Mouse (Mus musculus) heart, embryonic 13.5 days (tissue): ENCODE results near the gene Slirp. TPM values are rescaled to one million over a fixed set of nuclear protein-coding genes. Genes with fewer than 3 reads are reported as not detected.
A peak's percentile ranks its signal among the peaks of the same experiment; 100 is the strongest.

ENCODE experiments used
- ATAC-seq: fragments of 200-750 bp; cut with Nextera tagmentation; 2 replicates; pipeline ENCODE4 v1.8.0; 2017; ENCODE audit warnings: moderate TSS enrichment; ENCODE audit not compliant: insufficient number of reproducible peaks, low FRiP score, low TSS enrichment; ENCODE audit errors: extremely low read depth
- H3K27ac ChIP-seq: fragments of 300-500 bp; sonication (generic); replicated peaks from 2 replicates; pipeline ENCODE4 v1.5.1; 2015; ENCODE audit warnings: moderate library complexity, mild to moderate bottlenecking, inconsistent platforms
- H3K27me3 ChIP-seq: fragments of 300-500 bp; sonication (generic); replicated peaks from 2 replicates; pipeline ENCODE4 v1.6.1; 2015; ENCODE audit warnings: mild to moderate bottlenecking, inconsistent platforms
- H3K36me3 ChIP-seq: fragments of 300-500 bp; sonication (generic); 2 replicates; pipeline ENCODE4 v1.6.1; 2015; ENCODE audit warnings: mild to moderate bottlenecking, inconsistent platforms
- H3K4me1 ChIP-seq: fragments of 300-500 bp; sonication (generic); 2 replicates; pipeline ENCODE4 v1.6.1; 2015; ENCODE audit warnings: inconsistent platforms
- H3K4me2 ChIP-seq: fragments of 300-500 bp; sonication (generic); 2 replicates; pipeline ENCODE4 v1.6.1; 2015; ENCODE audit warnings: inconsistent platforms, mild to moderate bottlenecking, moderate library complexity
- H3K4me3 ChIP-seq: fragments of 300-500 bp; sonication (generic); 2 replicates; pipeline ENCODE4 v1.5.1; 2015; ENCODE audit warnings: moderate library complexity, mild to moderate bottlenecking, inconsistent platforms
- H3K9ac ChIP-seq: fragments of 300-500 bp; sonication (generic); 2 replicates; pipeline ENCODE4 v1.6.1; 2015; ENCODE audit warnings: inconsistent platforms, mild to moderate bottlenecking, moderate library complexity
- H3K9me3 ChIP-seq: fragments of 300-500 bp; sonication (generic); 2 replicates; pipeline ENCODE4 v1.6.1; 2016; ENCODE audit warnings: inconsistent platforms
- WGBS: fragments of 180-500 bp; shearing (Covaris S2); methylation state at CpG from one replicate; pipeline ENCODE4 v1.1.7; 2015; ENCODE audit warnings: mixed read lengths; 5-methylcytosine and 5-hydroxymethylcytosine counted together
- polyA plus RNA-seq: library from polyadenylated mRNA; unstranded; fragments of >200 nt; fragmentation: Nextera tagmentation; extraction: Ambion mirVana; gene quantifications from 2 replicates; pipeline ENCODE4 v1.2.1, GENCODE M21; 2015

Slirp gene
- polyA plus RNA-seq = 269 and 303 TPM in 2 replicates

DNA sequence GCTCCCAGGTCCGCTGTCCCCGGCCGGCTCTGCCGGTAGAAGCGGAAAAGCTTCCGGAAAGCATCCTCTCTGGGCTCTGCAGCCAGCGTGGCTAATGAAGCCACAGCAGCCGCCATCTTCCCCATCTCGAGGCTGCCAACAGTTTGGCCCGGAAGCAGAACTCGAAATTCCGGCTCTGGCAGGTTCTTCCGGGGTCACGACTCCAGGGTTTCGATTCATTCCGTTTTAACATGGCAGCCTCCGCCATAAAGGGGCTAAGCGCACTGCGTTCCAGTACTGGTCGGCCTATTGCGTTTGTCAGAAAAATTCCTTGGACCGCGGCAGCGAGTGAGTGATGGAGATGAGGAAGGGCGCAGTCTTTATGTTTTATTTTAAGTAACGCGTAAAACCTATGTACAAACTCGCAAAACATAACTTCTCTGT is at the start of gene Slirp, which contains the start of gene Alkbh1:
Gene Slirp, plus strand, starts transcription at position 197 of the 423 bp plus-strand sequence.
Gene Alkbh1, minus strand, starts transcription at position 318 of the 423 bp plus-strand sequence.
- Histone ChIP-seq H3K27ac (peak within 1 kb of the TSS; percentile 86), H3K36me3 (peaks cover 57% of the 10 kb centered on the region), H3K4me1 (peaks cover 24% of the 10 kb centered on the region), H3K27me3 (no peaks in the 10 kb centered on the region), H3K4me2 (peak within 1 kb of the TSS; percentile 91), H3K9ac (peak within 1 kb of the TSS; percentile 95), H3K9me3 (no peaks in the 10 kb centered on the region), H3K4me3 (peak within 1 kb of the TSS; percentile 90)
- under 1% methylated on average over 28 of the region's 28 CpGs for WGBS
- peak; percentile 63; the same call in 1 of the 2 replicates for ATAC-seq

DNA sequence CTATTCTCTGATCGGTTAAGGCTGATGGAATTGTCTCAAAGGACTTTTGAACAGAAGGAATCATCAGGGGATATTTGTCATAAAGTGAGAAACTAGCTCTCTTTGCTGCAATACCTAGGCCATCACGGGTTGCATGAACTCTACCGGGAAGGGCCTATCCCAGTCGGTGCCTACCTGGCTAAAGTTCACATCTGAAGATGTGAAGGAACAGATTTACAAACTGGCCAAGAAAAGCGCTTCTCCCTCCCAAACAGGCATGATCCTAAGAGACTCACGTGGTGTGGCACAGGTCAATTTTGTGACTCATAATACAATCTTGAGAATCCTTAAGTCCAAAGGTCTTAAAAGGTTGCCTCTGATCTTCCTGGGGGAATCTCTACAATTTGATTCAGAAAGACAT is 49.4 kb upstream of the Slirp start:
- Histone ChIP-seq H3K4me1 (no peaks in the 10 kb centered on the region), H3K9ac (no peak overlapping the region), H3K4me3 (no peak overlapping the region), H3K9me3 (no peaks in the 10 kb centered on the region), H3K4me2 (no peak overlapping the region), H3K27me3 (no peaks in the 10 kb centered on the region), H3K36me3 (no peaks in the 10 kb centered on the region), H3K27ac (no peak overlapping the region)
- WGBS = 87% methylated on average over 6 of the region's 6 CpGs
- ATAC-seq = no peak

DNA sequence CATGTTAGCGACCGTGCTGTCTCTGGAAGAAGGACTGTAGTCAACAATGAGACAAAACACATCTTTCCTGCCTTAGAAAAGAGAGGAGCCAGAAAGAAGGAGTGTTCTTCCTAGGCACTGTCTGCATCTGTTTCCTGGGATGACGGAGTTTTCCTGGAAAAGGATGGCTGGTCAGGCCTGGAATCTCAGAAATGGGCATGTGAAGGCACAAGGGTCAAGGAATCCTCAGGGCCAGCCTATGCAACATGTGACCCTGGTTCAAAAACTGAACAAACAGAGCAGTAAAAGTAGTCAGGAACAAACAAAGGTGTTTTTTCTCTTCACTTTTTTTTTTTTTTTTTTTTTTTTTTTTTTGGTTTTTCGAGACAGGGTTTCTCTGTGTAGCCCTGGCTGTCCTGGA is 46.6 kb upstream of the Slirp start:
- WGBS = 79% methylated on average over 4 of the region's 4 CpGs
- no peak for ATAC-seq

DNA sequence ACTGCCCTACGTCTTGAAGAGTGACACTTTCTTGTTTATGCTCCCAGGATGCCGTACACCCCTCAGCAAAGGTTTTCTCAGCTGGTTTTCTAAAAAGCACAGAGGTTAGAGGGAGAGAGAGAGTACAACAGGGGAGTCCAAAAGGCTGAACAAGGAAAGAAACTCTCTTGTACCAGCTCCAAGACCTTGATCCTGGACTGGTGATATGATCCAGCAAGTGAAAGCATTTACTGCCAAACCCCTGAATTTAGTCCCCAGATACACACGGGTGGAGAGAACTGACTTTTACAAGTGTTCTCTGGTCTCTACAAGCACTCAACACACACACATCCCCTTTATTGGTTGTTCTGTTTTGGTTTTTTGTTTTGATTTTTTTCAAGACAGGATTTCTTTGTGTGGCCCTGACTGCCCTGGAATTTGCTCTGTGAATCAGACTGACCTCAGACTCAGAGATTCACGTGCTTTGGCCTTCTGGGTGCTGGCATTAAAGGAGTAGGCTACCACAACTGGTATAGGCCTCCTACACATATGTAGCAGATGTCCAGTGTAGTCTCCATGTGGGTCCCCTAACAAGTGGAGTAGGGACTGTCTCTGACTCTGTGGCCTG is 45.8 kb upstream of the Slirp start:
- no peak overlapping the region for H3K9ac ChIP-seq
- no peak overlapping the region for H3K27ac ChIP-seq
- H3K4me2 ChIP-seq = no peak overlapping the region
- H3K4me3 ChIP-seq = no peak overlapping the region
- no peaks in the 10 kb centered on the region for H3K36me3 ChIP-seq
- H3K9me3 ChIP-seq = no peaks in the 10 kb centered on the region
- no peaks in the 10 kb centered on the region for H3K27me3 ChIP-seq
- WGBS = 65% methylated on average over 4 of the region's 4 CpGs
- no peaks in the 10 kb centered on the region for H3K4me1 ChIP-seq
- no peak for ATAC-seq

More for the DNA sequence above, 46.6 kb upstream of the Slirp start:
- no peak overlapping the region for H3K27ac ChIP-seq
- H3K27me3 ChIP-seq = no peaks in the 10 kb centered on the region
- no peak overlapping the region for H3K9ac ChIP-seq
- no peak overlapping the region for H3K4me2 ChIP-seq
- no peaks in the 10 kb centered on the region for H3K9me3 ChIP-seq
- no peaks in the 10 kb centered on the region for H3K4me1 ChIP-seq
- H3K4me3 ChIP-seq = no peak overlapping the region
- H3K36me3 ChIP-seq = no peaks in the 10 kb centered on the region

DNA sequence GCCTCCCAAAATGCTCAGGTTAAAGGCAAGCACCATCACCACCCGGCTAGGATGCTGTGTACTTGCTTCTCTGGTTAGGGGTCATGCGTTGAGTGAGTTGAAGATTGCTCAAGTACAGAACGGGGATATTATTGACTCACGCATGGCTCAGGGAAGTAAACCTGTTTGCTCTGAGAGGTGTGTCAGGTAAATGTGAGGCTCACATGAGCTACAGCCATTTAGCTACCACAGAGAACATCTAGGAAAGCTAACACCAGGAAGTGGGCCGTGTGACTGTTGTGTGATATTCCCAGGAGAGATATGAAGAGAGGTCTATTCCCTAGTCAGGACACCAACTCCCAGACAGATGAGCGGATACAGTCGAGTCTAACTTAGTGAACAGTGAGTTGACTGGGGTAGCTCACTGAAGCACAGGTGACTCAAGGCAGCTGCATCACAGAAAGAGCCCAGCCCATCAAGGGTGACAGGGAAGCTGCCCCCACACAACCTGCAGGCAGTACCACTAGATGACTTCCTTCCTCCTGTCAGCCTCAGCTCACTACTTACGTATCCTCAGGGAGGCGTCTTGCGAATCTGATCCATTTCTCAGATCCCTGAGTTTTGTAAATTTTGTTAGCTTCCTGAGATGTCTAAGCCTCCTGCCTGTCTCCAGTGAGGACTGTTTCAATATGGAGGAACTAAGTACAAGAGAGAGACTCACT is 44.4 kb upstream of the Slirp start:
- H3K4me3 ChIP-seq = no peak overlapping the region
- no peaks in the 10 kb centered on the region for H3K36me3 ChIP-seq
- H3K27ac ChIP-seq = no peak overlapping the region
- no peak overlapping the region for H3K4me2 ChIP-seq
- no peak overlapping the region for H3K9ac ChIP-seq
- 77% methylated on average over 10 of the region's 10 CpGs for WGBS
- no peaks in the 10 kb centered on the region for H3K27me3 ChIP-seq
- no peak for ATAC-seq
- no peaks in the 10 kb centered on the region for H3K4me1 ChIP-seq
- no peaks in the 10 kb centered on the region for H3K9me3 ChIP-seq

DNA sequence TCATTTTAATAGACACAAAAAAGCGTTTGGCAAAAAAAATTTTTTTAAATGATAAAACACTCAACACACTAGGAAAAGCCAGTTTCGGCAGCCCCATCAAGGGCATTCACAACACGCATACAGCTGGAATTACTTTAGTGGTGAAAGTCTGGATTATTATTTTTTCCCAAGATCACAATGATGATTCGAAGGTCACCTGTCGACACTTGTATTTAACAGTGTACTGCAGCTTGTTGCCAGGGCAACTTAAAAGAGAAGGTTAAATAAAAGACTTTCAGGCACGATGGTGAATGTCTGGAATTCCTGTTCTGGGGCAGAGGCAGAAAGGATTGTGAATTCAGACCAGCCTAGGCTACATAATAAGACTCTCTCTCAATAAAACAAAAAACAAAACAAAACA is 41.8 kb upstream of the Slirp start:
- Histone ChIP-seq H3K27me3 (no peaks in the 10 kb centered on the region), H3K4me3 (no peak overlapping the region), H3K4me1 (no peaks in the 10 kb centered on the region), H3K4me2 (no peak overlapping the region), H3K27ac (no peak overlapping the region), H3K9ac (no peak overlapping the region), H3K36me3 (no peaks in the 10 kb centered on the region), H3K9me3 (no peaks in the 10 kb centered on the region)
- no peak for ATAC-seq
- 47% methylated on average over 6 of the region's 6 CpGs for WGBS

DNA sequence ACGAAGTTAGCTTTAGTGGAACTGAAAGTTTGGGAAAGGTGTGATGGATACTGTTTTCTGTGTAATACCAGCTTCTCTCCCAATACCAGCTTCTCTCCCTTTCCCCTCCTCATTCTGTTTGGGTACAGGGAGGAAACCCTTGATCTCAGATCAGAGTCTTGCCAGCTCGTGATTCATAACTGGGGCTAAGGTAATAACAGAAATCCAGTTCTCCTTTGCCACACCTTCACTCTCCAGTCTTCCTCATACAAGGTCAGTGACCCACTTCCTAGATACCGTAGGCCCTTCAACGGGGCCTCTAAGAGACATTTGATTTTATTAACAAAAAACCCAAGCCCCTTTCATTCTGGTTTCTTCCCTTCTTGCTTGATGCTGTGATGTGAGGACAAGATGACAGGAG is 38.5 kb upstream of the Slirp start:
- H3K9me3 ChIP-seq = no peaks in the 10 kb centered on the region
- no peaks in the 10 kb centered on the region for H3K36me3 ChIP-seq
- 79% methylated on average over 4 of the region's 4 CpGs for WGBS
- no peak overlapping the region for H3K4me3 ChIP-seq
- no peak overlapping the region for H3K4me2 ChIP-seq
- H3K4me1 ChIP-seq = peaks cover 12% of the 10 kb centered on the region
- no peak overlapping the region for H3K9ac ChIP-seq
- ATAC-seq = no peak
- no peaks in the 10 kb centered on the region for H3K27me3 ChIP-seq
- no peak overlapping the region for H3K27ac ChIP-seq

DNA sequence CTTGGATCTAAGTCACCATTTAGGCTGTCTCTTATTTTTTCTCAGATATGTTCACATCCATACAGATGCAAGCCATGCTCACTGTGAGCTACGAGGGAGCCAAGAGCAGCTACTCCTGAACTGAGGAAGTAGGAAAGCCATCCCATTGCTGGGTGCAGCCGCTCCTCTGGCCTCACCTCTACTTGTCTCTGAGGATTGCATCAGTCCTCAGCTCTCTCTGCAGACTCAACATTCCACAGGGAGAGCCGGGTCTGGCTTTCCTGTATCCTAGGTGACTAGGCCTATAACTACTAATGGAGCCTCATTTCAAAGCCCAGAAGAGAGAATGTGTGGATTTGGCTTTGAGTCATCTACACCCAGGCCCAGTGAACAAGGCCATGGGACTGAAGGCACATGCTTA is 38.0 kb upstream of the Slirp start:
- ATAC-seq = no peak
- Histone ChIP-seq H3K9ac (no peak overlapping the region), H3K36me3 (no peaks in the 10 kb centered on the region), H3K4me3 (no peak overlapping the region), H3K4me2 (no peak overlapping the region), H3K27me3 (no peaks in the 10 kb centered on the region), H3K9me3 (no peaks in the 10 kb centered on the region), H3K4me1 (peaks cover 17% of the 10 kb centered on the region), H3K27ac (no peak overlapping the region)
- 55% methylated on average over 3 of the region's 3 CpGs for WGBS

DNA sequence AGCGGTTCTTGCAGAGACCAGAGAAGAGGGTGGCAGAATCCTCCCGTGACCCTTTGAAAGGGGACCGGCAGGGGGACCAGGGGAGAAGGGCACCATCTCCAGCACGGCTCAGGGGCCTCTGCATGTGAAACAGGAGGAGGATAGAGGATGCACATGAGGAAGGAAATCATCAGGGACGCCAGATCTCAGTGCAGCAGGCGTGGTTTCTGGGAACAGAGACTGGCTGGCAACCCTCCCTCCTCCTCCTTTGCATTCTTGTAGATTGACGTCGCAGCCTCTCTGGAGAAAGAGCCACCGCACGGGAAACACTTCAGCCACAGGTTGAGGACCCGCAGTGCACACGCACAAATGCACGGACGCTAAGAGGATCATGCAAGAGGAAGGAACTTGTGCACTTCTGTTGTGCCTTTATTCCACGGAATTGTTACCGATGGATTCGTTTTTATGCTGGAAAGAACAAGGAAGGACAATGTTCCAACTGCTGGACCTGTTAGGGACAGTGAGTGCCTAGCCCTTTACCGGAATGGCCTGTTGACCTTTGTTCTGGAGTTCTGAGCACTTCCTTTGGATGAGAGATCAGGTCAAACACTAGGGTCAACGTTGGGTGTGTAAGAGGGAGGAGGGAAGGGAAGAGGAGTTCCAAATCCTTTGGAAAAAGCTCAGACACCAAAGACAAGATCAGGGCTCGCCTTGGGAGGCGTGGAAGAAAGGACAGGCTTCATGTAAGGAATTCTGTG is 35.7 kb upstream of the Slirp start:
- Histone ChIP-seq H3K36me3 (no peaks in the 10 kb centered on the region), H3K27me3 (no peaks in the 10 kb centered on the region), H3K9ac (peak overlapping the region; percentile 72), H3K4me3 (peak overlapping the region; percentile 34), H3K27ac (peak overlapping the region; percentile 76), H3K4me1 (peaks cover 31% of the 10 kb centered on the region), H3K9me3 (no peaks in the 10 kb centered on the region), H3K4me2 (peak overlapping the region; percentile 67)
- no peak for ATAC-seq
- WGBS = 22% methylated on average over 21 of the region's 21 CpGs

DNA sequence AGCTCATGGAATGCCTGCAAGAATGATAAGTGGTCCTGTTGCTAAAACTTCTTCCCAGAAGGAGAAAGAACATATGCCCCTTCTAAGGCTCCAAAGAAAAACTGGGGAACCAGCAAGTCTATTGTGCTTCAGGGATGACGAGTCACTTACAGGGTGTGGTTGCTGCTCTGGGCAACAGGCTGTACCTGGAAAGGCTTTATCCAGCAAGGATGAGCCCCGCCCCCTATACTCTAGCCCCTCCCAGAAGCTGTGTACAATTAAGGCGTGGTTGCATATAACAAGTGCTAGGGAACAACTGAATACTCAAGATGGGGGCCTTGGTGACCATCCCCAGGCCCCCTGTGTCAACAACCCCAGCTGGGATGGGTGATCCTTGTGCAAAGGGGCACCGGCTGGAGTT is 34.6 kb upstream of the Slirp start:
- Histone ChIP-seq H3K4me3 (no peak overlapping the region), H3K9ac (no peak overlapping the region), H3K4me1 (peaks cover 31% of the 10 kb centered on the region), H3K27ac (no peak overlapping the region), H3K36me3 (no peaks in the 10 kb centered on the region), H3K9me3 (no peaks in the 10 kb centered on the region), H3K4me2 (no peak overlapping the region), H3K27me3 (no peaks in the 10 kb centered on the region)
- no peak for ATAC-seq
- 70% methylated on average over 4 of the region's 4 CpGs for WGBS

DNA sequence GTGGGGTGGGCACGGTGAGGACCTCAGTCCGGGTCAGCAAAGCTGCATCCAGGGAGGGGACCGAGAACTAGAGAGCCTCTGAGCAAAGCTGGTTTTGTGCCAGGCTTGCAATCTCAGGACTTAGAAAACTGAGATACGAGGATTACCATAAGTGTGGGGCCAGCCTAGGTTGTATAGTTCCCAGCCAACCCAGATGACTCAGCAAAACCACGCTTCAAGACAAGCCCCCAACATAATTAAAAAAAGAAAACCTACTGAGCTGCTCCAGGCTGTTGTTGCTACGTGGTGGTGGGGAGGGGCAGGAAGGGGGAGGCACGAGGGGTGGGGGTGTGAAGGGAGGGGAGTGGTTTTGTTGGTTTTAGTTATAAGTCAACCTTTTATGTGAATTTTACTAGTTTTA is 32.7 kb upstream of the Slirp start:
- peak overlapping the region; percentile 53 for H3K27ac ChIP-seq
- no peak for ATAC-seq

More for the DNA sequence above, 32.7 kb upstream of the Slirp start:
- Histone ChIP-seq H3K9ac (peak overlapping the region; percentile 54; the same call in 1 of the 2 replicates), H3K4me1 (peaks cover 31% of the 10 kb centered on the region), H3K36me3 (no peaks in the 10 kb centered on the region), H3K9me3 (no peaks in the 10 kb centered on the region), H3K4me3 (0 out of 2 replicates have a peak overlapping the region, but pooled peaks have one; percentile 2), H3K4me2 (peak overlapping the region; percentile 46), H3K27me3 (no peaks in the 10 kb centered on the region)
- 15% methylated on average over 7 of the region's 7 CpGs for WGBS
